Mouse (Mus musculus): ENCODE measurements around the gene Trappc3l. TPM values are rescaled to one million over a fixed set of nuclear protein-coding genes. Genes with fewer than 3 reads are reported as not detected.
A peak's percentile ranks its signal among the peaks of the same experiment; 100 is the strongest.

The Trappc3l gene
- polyA plus RNA-seq, 1 experiment from 2014 or later = not detected

GRCm38 (mm10) chr10:34131356-34131755 is 94.0 kb downstream of the Trappc3l start:
- Histone ChIP-seq H3K27ac (replicated peaks; ENCODE audit: low read depth, low read length) (no peak overlapping the region), H3K36me3 (ENCODE audit: control insufficient read depth, insufficient read depth, low read length) (no peaks in the 10 kb centered on the region), H3K9me3 (ENCODE audit: control insufficient read depth, low read length) (no peaks in the 10 kb centered on the region), H3K27me3 (ENCODE audit: control insufficient read depth, insufficient read depth, low read length) (no peaks in the 10 kb centered on the region), H3K4me1 (ENCODE audit: control insufficient read depth, insufficient read depth, low read length) (no peaks in the 10 kb centered on the region), H3K9ac (ENCODE audit: low read length) (no peak overlapping the region), H3K4me3 (ENCODE audit: low read depth, low read length) (no peak overlapping the region), H3K4me2 (ENCODE audit: low read depth, severe bottlenecking) (no peak overlapping the region)
- DNase-seq (ENCODE audit: low spot score) (no peak), ATAC-seq (ENCODE audit: insufficient number of reproducible peaks, low FRiP score, low TSS enrichment, low read depth) (no peak)
- WGBS = 83% methylated on average over 2 of the region's 2 CpGs

GRCm38 (mm10) chr10:34136432-34136831 is 99.0 kb downstream of the Trappc3l start:
- Histone ChIP-seq H3K27ac (replicated peaks; ENCODE audit: low read depth, low read length) (no peak overlapping the region), H3K4me2 (ENCODE audit: low read depth, severe bottlenecking) (no peak overlapping the region), H3K4me3 (ENCODE audit: low read depth, low read length) (no peak overlapping the region), H3K9ac (ENCODE audit: low read length) (no peak overlapping the region), H3K4me1 (ENCODE audit: control insufficient read depth, insufficient read depth, low read length) (no peaks in the 10 kb centered on the region), H3K27me3 (ENCODE audit: control insufficient read depth, insufficient read depth, low read length) (no peaks in the 10 kb centered on the region), H3K36me3 (ENCODE audit: control insufficient read depth, insufficient read depth, low read length) (no peaks in the 10 kb centered on the region), H3K9me3 (ENCODE audit: control insufficient read depth, low read length) (no peaks in the 10 kb centered on the region)
- 18% methylated on average over 6 of the region's 6 CpGs for WGBS
- DNase-seq (ENCODE audit: low spot score) = no peak
- no peak for ATAC-seq (ENCODE audit: insufficient number of reproducible peaks, low FRiP score, low TSS enrichment, low read depth)

- Histone ChIP-seq H3K4me2 (ENCODE audit: low read depth, severe bottlenecking) (no peak overlapping the region), H3K27me3 (ENCODE audit: control insufficient read depth, insufficient read depth, low read length) (no peaks in the 10 kb centered on the region), H3K36me3 (ENCODE audit: control insufficient read depth, insufficient read depth, low read length) (no peaks in the 10 kb centered on the region), H3K4me1 (ENCODE audit: control insufficient read depth, insufficient read depth, low read length) (no peaks in the 10 kb centered on the region), H3K9me3 (ENCODE audit: control insufficient read depth, low read length) (no peaks in the 10 kb centered on the region), H3K4me3 (ENCODE audit: low read depth, low read length) (no peak overlapping the region), H3K27ac (replicated peaks; ENCODE audit: low read depth, low read length) (no peak overlapping the region), H3K9ac (ENCODE audit: low read length) (no peak overlapping the region)
- ATAC-seq (ENCODE audit: insufficient number of reproducible peaks, low FRiP score, low TSS enrichment, low read depth) (no peak), DNase-seq (ENCODE audit: low spot score) (no peak)
- WGBS = 74% methylated on average over 6 of the region's 6 CpGs
Observed at GRCm38 (mm10) chr10:34138027-34138426, 100.6 kb downstream of the Trappc3l start.

- no peak overlapping the region for H3K4me2 ChIP-seq (ENCODE audit: low read depth, severe bottlenecking)
- no peaks in the 10 kb centered on the region for H3K27me3 ChIP-seq (ENCODE audit: control insufficient read depth, insufficient read depth, low read length)
- no peaks in the 10 kb centered on the region for H3K4me1 ChIP-seq (ENCODE audit: control insufficient read depth, insufficient read depth, low read length)
- WGBS = 72% methylated on average over 4 of the region's 4 CpGs
- H3K36me3 ChIP-seq (ENCODE audit: control insufficient read depth, insufficient read depth, low read length) = no peaks in the 10 kb centered on the region
- H3K27ac ChIP-seq (replicated peaks; ENCODE audit: low read depth, low read length) = no peak overlapping the region
- no peak for ATAC-seq (ENCODE audit: insufficient number of reproducible peaks, low FRiP score, low TSS enrichment, low read depth)
- no peak overlapping the region for H3K4me3 ChIP-seq (ENCODE audit: low read depth, low read length)
- H3K9me3 ChIP-seq (ENCODE audit: control insufficient read depth, low read length) = no peaks in the 10 kb centered on the region
- no peak overlapping the region for H3K9ac ChIP-seq (ENCODE audit: low read length)
- no peak for DNase-seq (ENCODE audit: low spot score)
Observed at GRCm38 (mm10) chr10:34139768-34140167, 102.4 kb downstream of the Trappc3l start.

GRCm38 (mm10) chr10:34141693-34142092 is 104.3 kb downstream of the Trappc3l start:
- Histone ChIP-seq H3K4me3 (ENCODE audit: low read depth, low read length) (no peak overlapping the region), H3K4me2 (ENCODE audit: low read depth, severe bottlenecking) (no peak overlapping the region), H3K27me3 (ENCODE audit: control insufficient read depth, insufficient read depth, low read length) (no peaks in the 10 kb centered on the region), H3K9ac (ENCODE audit: low read length) (no peak overlapping the region), H3K27ac (replicated peaks; ENCODE audit: low read depth, low read length) (no peak overlapping the region), H3K36me3 (ENCODE audit: control insufficient read depth, insufficient read depth, low read length) (no peaks in the 10 kb centered on the region), H3K4me1 (ENCODE audit: control insufficient read depth, insufficient read depth, low read length) (no peaks in the 10 kb centered on the region), H3K9me3 (ENCODE audit: control insufficient read depth, low read length) (no peaks in the 10 kb centered on the region)
- DNase-seq (ENCODE audit: low spot score) = no peak
- 94% methylated on average over 2 of the region's 2 CpGs for WGBS
- ATAC-seq (ENCODE audit: insufficient number of reproducible peaks, low FRiP score, low TSS enrichment, low read depth) = no peak

- Histone ChIP-seq H3K27ac (replicated peaks; ENCODE audit: low read depth, low read length) (no peak overlapping the region), H3K27me3 (ENCODE audit: control insufficient read depth, insufficient read depth, low read length) (no peaks in the 10 kb centered on the region), H3K36me3 (ENCODE audit: control insufficient read depth, insufficient read depth, low read length) (no peaks in the 10 kb centered on the region), H3K9ac (ENCODE audit: low read length) (no peak overlapping the region), H3K4me3 (ENCODE audit: low read depth, low read length) (no peak overlapping the region), H3K9me3 (ENCODE audit: control insufficient read depth, low read length) (no peaks in the 10 kb centered on the region), H3K4me1 (ENCODE audit: control insufficient read depth, insufficient read depth, low read length) (no peaks in the 10 kb centered on the region), H3K4me2 (ENCODE audit: low read depth, severe bottlenecking) (no peak overlapping the region)
- WGBS = 55% methylated on average over 3 of the region's 3 CpGs
- DNase-seq (ENCODE audit: low spot score) (no peak), ATAC-seq (ENCODE audit: insufficient number of reproducible peaks, low FRiP score, low TSS enrichment, low read depth) (peak; percentile 57; the same call in 1 of the 2 replicates)
Observed at GRCm38 (mm10) chr10:34149772-34150171, 112.4 kb downstream of the Trappc3l start.

- ATAC-seq (ENCODE audit: insufficient number of reproducible peaks, low FRiP score, low TSS enrichment, low read depth) = no peak
- Histone ChIP-seq H3K4me1 (ENCODE audit: control insufficient read depth, insufficient read depth, low read length) (no peaks in the 10 kb centered on the region), H3K27me3 (ENCODE audit: control insufficient read depth, insufficient read depth, low read length) (no peaks in the 10 kb centered on the region), H3K4me2 (ENCODE audit: low read depth, severe bottlenecking) (no peak overlapping the region), H3K9me3 (ENCODE audit: control insufficient read depth, low read length) (no peaks in the 10 kb centered on the region), H3K4me3 (ENCODE audit: low read depth, low read length) (no peak overlapping the region), H3K9ac (ENCODE audit: low read length) (no peak overlapping the region), H3K27ac (replicated peaks; ENCODE audit: low read depth, low read length) (no peak overlapping the region), H3K36me3 (ENCODE audit: control insufficient read depth, insufficient read depth, low read length) (no peaks in the 10 kb centered on the region)
- 74% methylated on average over 6 of the region's 6 CpGs for WGBS
- no peak for DNase-seq (ENCODE audit: low spot score)
Observed at GRCm38 (mm10) chr10:34150454-34150853, 113.1 kb downstream of the Trappc3l start.

- Histone ChIP-seq H3K4me1 (ENCODE audit: control insufficient read depth, insufficient read depth, low read length) (no peaks in the 10 kb centered on the region), H3K4me2 (ENCODE audit: low read depth, severe bottlenecking) (no peak overlapping the region), H3K27me3 (ENCODE audit: control insufficient read depth, insufficient read depth, low read length) (no peaks in the 10 kb centered on the region), H3K9ac (ENCODE audit: low read length) (no peak overlapping the region), H3K27ac (replicated peaks; ENCODE audit: low read depth, low read length) (no peak overlapping the region), H3K36me3 (ENCODE audit: control insufficient read depth, insufficient read depth, low read length) (no peaks in the 10 kb centered on the region), H3K9me3 (ENCODE audit: control insufficient read depth, low read length) (no peaks in the 10 kb centered on the region), H3K4me3 (ENCODE audit: low read depth, low read length) (no peak overlapping the region)
- WGBS = 86% methylated on average over 3 of the region's 3 CpGs
- ATAC-seq (ENCODE audit: insufficient number of reproducible peaks, low FRiP score, low TSS enrichment, low read depth) = no peak
- no peak for DNase-seq (ENCODE audit: low spot score)
Observed at GRCm38 (mm10) chr10:34151827-34152226, 114.4 kb downstream of the Trappc3l start.

GRCm38 (mm10) chr10:34155796-34156554 is 118.6 kb downstream of the Trappc3l start:
- no peak overlapping the region for H3K27ac ChIP-seq (replicated peaks; ENCODE audit: low read depth, low read length)
- no peak overlapping the region for H3K4me3 ChIP-seq (ENCODE audit: low read depth, low read length)
- no peaks in the 10 kb centered on the region for H3K36me3 ChIP-seq (ENCODE audit: control insufficient read depth, insufficient read depth, low read length)
- H3K4me2 ChIP-seq (ENCODE audit: low read depth, severe bottlenecking) = no peak overlapping the region
- no peaks in the 10 kb centered on the region for H3K27me3 ChIP-seq (ENCODE audit: control insufficient read depth, insufficient read depth, low read length)
- H3K4me1 ChIP-seq (ENCODE audit: control insufficient read depth, insufficient read depth, low read length) = no peaks in the 10 kb centered on the region
- H3K9me3 ChIP-seq (ENCODE audit: control insufficient read depth, low read length) = no peaks in the 10 kb centered on the region
- no peak overlapping the region for H3K9ac ChIP-seq (ENCODE audit: low read length)
- no peak for DNase-seq (ENCODE audit: low spot score)
- no peak for ATAC-seq (ENCODE audit: insufficient number of reproducible peaks, low FRiP score, low TSS enrichment, low read depth)
- 77% methylated on average over 12 of the region's 12 CpGs for WGBS

All from limb, embryonic 11.5 days (tissue).